Mouse (Mus musculus) urinary bladder, postnatal 10 days (tissue): ENCODE data around the gene Dlg1.

Source experiments
- DNase-seq: peaks from one replicate; pipeline ENCODE4 v3.0.0; 2022; ENCODE audit warnings: low spot score

Dlg1 gene

GRCm38 (mm10) chr16:31737761-31738160, 74.5 kb downstream of the Dlg1 start:
- no peak for DNase-seq

GRCm38 (mm10) chr16:31740271-31740670, 77.0 kb downstream of the Dlg1 start:
- no peak for DNase-seq

- no peak for DNase-seq
These were observed 77.5 kb downstream of the Dlg1 start for GRCm38 (mm10) chr16:31740704-31741103.

- no peak for DNase-seq
These were observed 87.3 kb downstream of the Dlg1 start for GRCm38 (mm10) chr16:31750526-31750925.

GRCm38 (mm10) chr16:31754172-31755025, 91.2 kb downstream of the Dlg1 start:
- DNase-seq, result no peak

- no peak for DNase-seq
These were observed 91.8 kb downstream of the Dlg1 start for GRCm38 (mm10) chr16:31755053-31755452.

GRCm38 (mm10) chr16:31756436-31756835, 93.2 kb downstream of the Dlg1 start:
- no peak for DNase-seq

GRCm38 (mm10) chr16:31757606-31758005, 94.4 kb downstream of the Dlg1 start:
- DNase-seq, result no peak

- DNase-seq, result no peak
These were observed 96.2 kb downstream of the Dlg1 start for GRCm38 (mm10) chr16:31759416-31759815.

GRCm38 (mm10) chr16:31766298-31766697, 103.1 kb downstream of the Dlg1 start:
- DNase-seq, result no peak

GRCm38 (mm10) chr16:31766715-31767114, 103.5 kb downstream of the Dlg1 start:
- no peak for DNase-seq

GRCm38 (mm10) chr16:31775924-31776323, 112.7 kb downstream of the Dlg1 start:
- DNase-seq, result no peak

- DNase-seq, result no peak
These were observed 117.8 kb downstream of the Dlg1 start for GRCm38 (mm10) chr16:31781015-31781414.

- no peak for DNase-seq
These were observed 126.8 kb downstream of the Dlg1 start for GRCm38 (mm10) chr16:31790056-31790455.

- no peak for DNase-seq
These were observed 140.4 kb downstream of the Dlg1 start for GRCm38 (mm10) chr16:31803644-31804043.

- no peak for DNase-seq
These were observed 162.8 kb downstream of the Dlg1 start for GRCm38 (mm10) chr16:31826049-31826448.

- no peak for DNase-seq
These were observed 167.5 kb downstream of the Dlg1 start for GRCm38 (mm10) chr16:31830726-31831125.

GRCm38 (mm10) chr16:31832630-31833422, 169.6 kb downstream of the Dlg1 start:
- DNase-seq, result no peak

- DNase-seq, result no peak
These were observed 170.9 kb downstream of the Dlg1 start for GRCm38 (mm10) chr16:31834011-31834584.

GRCm38 (mm10) chr16:31834662-31835318, 171.5 kb downstream of the Dlg1 start:
- no peak for DNase-seq

GRCm38 (mm10) chr16:31837362-31837761, 174.1 kb downstream of the Dlg1 start:
- no peak for DNase-seq

- DNase-seq, result no peak
These were observed 181.0 kb downstream of the Dlg1 start for GRCm38 (mm10) chr16:31844246-31844645.
